Mouse (Mus musculus): ENCODE measurements around the gene Ptpn12. TPM values are rescaled to one million over a fixed set of nuclear protein-coding genes. Genes with fewer than 3 reads are reported as not detected.
"Not testable (repeated sequence)": the region's sequence is repeated elsewhere in the genome, so short reads cannot be mapped to it uniquely, and the experiment has no call there.

Ptpn12 gene
- polyA plus RNA-seq, 1 experiment, result 35.9 TPM

DNA sequence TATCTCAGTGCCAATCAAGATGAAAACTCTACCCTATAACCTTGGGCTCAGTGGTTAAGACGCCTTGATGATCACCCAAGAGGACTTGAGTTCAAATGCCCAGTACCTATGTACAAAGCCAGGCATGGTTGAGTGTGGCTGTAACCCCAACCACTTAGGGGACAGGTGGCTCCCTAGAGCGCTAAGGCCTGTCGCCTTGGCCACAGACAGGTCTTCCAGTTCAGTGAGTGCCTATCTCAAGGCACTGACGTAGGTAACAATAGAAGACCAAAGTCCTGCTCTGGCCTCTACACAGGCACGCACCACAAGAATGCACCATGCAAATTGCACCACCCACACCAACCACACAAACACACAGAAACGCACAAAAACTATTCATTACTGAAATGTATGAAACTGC is 108.8 kb downstream of the Ptpn12 start:
- Histone ChIP-seq H3K27me3 (replicated peaks; ENCODE audit: control insufficient read depth, insufficient read depth, low read length) (no peaks in the 10 kb centered on the region), H3K4me1 (ENCODE audit: control insufficient read depth, insufficient read depth, low read length) (peaks cover 17% of the 10 kb centered on the region), H3K27ac (ENCODE audit: insufficient read depth, low read depth, low read length) (no peak overlapping the region), H3K4me3 (ENCODE audit: insufficient read depth, low read depth, low read length) (no peak overlapping the region), H3K36me3 (ENCODE audit: control insufficient read depth, insufficient read depth, low read length) (no peaks in the 10 kb centered on the region)
- 69% methylated on average over 6 of the region's 6 CpGs for WGBS
- TF ChIP-seq CTCF (conservative IDR thresholded peaks at IDR 0.05; ENCODE audit: insufficient read depth, insufficient read length, low read depth, low read length), result no peak
- TF ChIP-seq POLR2A (IDR thresholded peaks at IDR 0.05; ENCODE audit: low read depth, low read length), result no peak
- DNase-seq, result no peak

DNA sequence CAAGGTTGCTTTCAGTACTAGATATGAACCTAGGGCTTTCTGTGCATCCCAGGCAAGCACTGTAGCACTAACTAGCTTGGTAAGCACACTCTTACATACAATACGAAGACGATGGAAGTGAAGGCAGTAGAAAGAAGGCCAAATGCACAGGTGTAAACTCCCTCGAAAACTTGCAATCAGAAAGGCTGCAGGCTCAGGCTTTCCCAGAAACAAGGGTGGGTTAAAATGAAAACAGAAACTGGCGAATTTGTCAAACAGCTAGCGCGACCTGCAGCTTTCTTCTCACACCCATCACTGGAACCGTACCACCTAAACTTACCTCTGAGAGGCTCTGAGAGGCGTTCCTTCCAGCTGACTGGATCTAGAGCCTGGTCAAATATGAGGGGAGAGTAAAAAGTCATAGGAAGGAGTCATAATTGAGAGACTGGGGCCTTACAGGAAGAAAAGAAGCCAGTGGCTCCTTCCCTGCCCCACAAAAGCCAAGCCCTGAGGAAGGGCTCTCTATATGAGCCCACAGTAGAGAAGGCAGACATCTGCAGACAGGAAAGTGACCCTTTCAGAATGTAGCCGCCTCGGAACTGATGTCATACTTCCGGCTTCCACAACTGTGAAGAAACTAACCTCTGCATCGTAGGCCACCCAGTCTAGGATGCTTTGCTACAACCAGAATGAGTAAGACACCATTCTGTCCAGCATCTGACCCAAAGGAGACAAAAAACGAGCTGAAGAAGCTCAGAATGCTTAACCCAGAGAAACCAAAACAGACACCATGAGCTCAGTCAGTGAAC is 110.6 kb downstream of the Ptpn12 start:
- WGBS, result 53% methylated on average over 13 of the region's 13 CpGs
- H3K4me3 ChIP-seq (ENCODE audit: insufficient read depth, low read depth, low read length), result no peak overlapping the region
- DNase-seq, result peak; percentile 31
- no peak for TF ChIP-seq CTCF (conservative IDR thresholded peaks at IDR 0.05; ENCODE audit: insufficient read depth, insufficient read length, low read depth, low read length)
- no peak for TF ChIP-seq POLR2A (IDR thresholded peaks at IDR 0.05; ENCODE audit: low read depth, low read length)
- peaks cover 20% of the 10 kb centered on the region for H3K4me1 ChIP-seq (ENCODE audit: control insufficient read depth, insufficient read depth, low read length)
- H3K36me3 ChIP-seq (ENCODE audit: control insufficient read depth, insufficient read depth, low read length), result no peaks in the 10 kb centered on the region
- peak overlapping the region; percentile 66 for H3K27ac ChIP-seq (ENCODE audit: insufficient read depth, low read depth, low read length)
- no peaks in the 10 kb centered on the region for H3K27me3 ChIP-seq (replicated peaks; ENCODE audit: control insufficient read depth, insufficient read depth, low read length)

DNA sequence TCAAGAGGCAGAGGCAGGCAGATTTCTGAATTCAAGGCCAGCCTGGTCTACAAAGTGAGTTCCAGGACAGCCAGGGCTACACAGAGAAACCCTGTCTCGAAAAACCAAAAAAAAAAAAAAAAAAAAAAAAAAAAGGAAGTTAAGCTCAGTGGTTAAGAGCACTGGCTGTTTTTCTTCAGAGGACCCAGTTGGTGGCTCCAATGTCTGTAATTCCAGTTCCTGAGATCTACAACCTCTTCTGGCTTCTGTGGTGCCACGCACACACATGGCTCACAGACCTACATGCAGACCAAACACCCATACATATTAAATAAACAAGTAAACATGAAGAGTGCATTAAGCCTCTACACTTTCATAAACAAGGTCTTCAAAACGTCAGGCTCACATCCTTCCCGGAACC is 111.9 kb downstream of the Ptpn12 start:
- not testable (repeated sequence) for H3K4me3 ChIP-seq (ENCODE audit: insufficient read depth, low read depth, low read length); H3K36me3 ChIP-seq (ENCODE audit: control insufficient read depth, insufficient read depth, low read length); H3K27ac ChIP-seq (ENCODE audit: insufficient read depth, low read depth, low read length); H3K27me3 ChIP-seq (replicated peaks; ENCODE audit: control insufficient read depth, insufficient read depth, low read length); DNase-seq
- 73% methylated on average over 4 of the region's 4 CpGs for WGBS
- peaks cover 21% of the 10 kb centered on the region for H3K4me1 ChIP-seq (ENCODE audit: control insufficient read depth, insufficient read depth, low read length)

DNA sequence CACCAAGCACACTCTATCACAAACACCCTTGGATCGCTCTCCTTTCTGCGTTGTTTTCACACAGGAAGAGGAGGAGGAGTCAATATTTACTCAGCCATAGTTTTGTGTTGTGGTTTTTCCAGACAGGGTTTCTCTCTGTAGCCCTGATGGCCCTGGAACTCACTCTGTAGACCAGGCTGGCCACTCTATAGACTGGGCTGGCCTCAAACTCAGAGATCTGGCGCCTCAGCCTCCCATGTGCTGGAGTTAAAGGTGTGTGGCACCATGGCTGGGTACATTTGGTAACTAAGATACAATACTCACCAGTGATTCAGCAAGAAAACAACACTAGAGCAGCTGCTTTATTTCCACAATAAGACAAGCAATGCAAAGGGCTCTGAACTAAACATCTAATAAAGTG is 113.2 kb downstream of the Ptpn12 start:
- no peak overlapping the region for H3K27ac ChIP-seq (ENCODE audit: insufficient read depth, low read depth, low read length)
- H3K4me1 ChIP-seq (ENCODE audit: control insufficient read depth, insufficient read depth, low read length), result peaks cover 25% of the 10 kb centered on the region
- no peaks in the 10 kb centered on the region for H3K36me3 ChIP-seq (ENCODE audit: control insufficient read depth, insufficient read depth, low read length)
- WGBS, result 79% methylated on average over 3 of the region's 3 CpGs
- no peak for DNase-seq
- no peak overlapping the region for H3K4me3 ChIP-seq (ENCODE audit: insufficient read depth, low read depth, low read length)
- no peaks in the 10 kb centered on the region for H3K27me3 ChIP-seq (replicated peaks; ENCODE audit: control insufficient read depth, insufficient read depth, low read length)
- TF ChIP-seq CTCF (conservative IDR thresholded peaks at IDR 0.05; ENCODE audit: insufficient read depth, insufficient read length, low read depth, low read length) (no peak), POLR2A (IDR thresholded peaks at IDR 0.05; ENCODE audit: low read depth, low read length) (no peak)

GRCm38 (mm10) chr5:20941205-20941604 is 114.5 kb downstream of the Ptpn12 start:
- no peak for TF ChIP-seq CTCF (conservative IDR thresholded peaks at IDR 0.05; ENCODE audit: insufficient read depth, insufficient read length, low read depth, low read length)
- no peak for TF ChIP-seq POLR2A (IDR thresholded peaks at IDR 0.05; ENCODE audit: low read depth, low read length)
- Histone ChIP-seq H3K36me3 (ENCODE audit: control insufficient read depth, insufficient read depth, low read length) (no peaks in the 10 kb centered on the region), H3K27ac (ENCODE audit: insufficient read depth, low read depth, low read length) (no peak overlapping the region), H3K27me3 (replicated peaks; ENCODE audit: control insufficient read depth, insufficient read depth, low read length) (no peaks in the 10 kb centered on the region), H3K4me1 (ENCODE audit: control insufficient read depth, insufficient read depth, low read length) (peaks cover 19% of the 10 kb centered on the region), H3K4me3 (ENCODE audit: insufficient read depth, low read depth, low read length) (no peak overlapping the region)
- peak; percentile 26 for DNase-seq
- WGBS, result 26% methylated on average over 5 of the region's 5 CpGs

DNA sequence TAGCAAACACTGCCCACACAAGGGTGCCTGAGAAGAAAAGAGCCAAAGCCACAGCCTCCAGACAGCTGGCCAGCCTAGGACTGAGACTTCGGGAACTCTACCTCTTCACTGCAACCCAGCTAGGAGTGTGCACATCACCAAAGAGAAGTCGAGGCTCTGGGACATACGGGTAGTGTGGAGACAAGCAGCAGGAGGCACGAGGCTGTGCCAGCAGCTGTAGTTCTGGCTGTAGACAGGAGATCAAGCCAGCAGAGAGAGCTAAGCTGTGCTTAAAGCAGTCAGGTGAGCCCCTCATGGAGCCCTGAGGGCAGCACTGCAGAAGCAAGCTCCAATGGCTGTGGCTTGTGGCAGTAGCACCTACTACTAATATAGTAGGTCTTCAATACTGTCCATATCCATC is 115.0 kb downstream of the Ptpn12 start:
- no peak overlapping the region for H3K27ac ChIP-seq (ENCODE audit: insufficient read depth, low read depth, low read length)
- H3K4me1 ChIP-seq (ENCODE audit: control insufficient read depth, insufficient read depth, low read length), result peaks cover 23% of the 10 kb centered on the region
- WGBS, result 81% methylated on average over 4 of the region's 4 CpGs
- no peaks in the 10 kb centered on the region for H3K36me3 ChIP-seq (ENCODE audit: control insufficient read depth, insufficient read depth, low read length)
- H3K27me3 ChIP-seq (replicated peaks; ENCODE audit: control insufficient read depth, insufficient read depth, low read length), result no peaks in the 10 kb centered on the region
- no peak for DNase-seq
- no peak overlapping the region for H3K4me3 ChIP-seq (ENCODE audit: insufficient read depth, low read depth, low read length)
- no peak for TF ChIP-seq POLR2A (IDR thresholded peaks at IDR 0.05; ENCODE audit: low read depth, low read length)
- TF ChIP-seq CTCF (conservative IDR thresholded peaks at IDR 0.05; ENCODE audit: insufficient read depth, insufficient read length, low read depth, low read length), result no peak

GRCm38 (mm10) chr5:20940040-20940571 is 115.6 kb downstream of the Ptpn12 start:
- DNase-seq, result no peak
- no peaks in the 10 kb centered on the region for H3K36me3 ChIP-seq (ENCODE audit: control insufficient read depth, insufficient read depth, low read length)
- H3K27ac ChIP-seq (ENCODE audit: insufficient read depth, low read depth, low read length), result no peak overlapping the region
- WGBS, result 88% methylated on average over 6 of the region's 6 CpGs
- H3K4me1 ChIP-seq (ENCODE audit: control insufficient read depth, insufficient read depth, low read length), result peaks cover 18% of the 10 kb centered on the region
- H3K4me3 ChIP-seq (ENCODE audit: insufficient read depth, low read depth, low read length), result no peak overlapping the region
- no peaks in the 10 kb centered on the region for H3K27me3 ChIP-seq (replicated peaks; ENCODE audit: control insufficient read depth, insufficient read depth, low read length)
- TF ChIP-seq CTCF (conservative IDR thresholded peaks at IDR 0.05; ENCODE audit: insufficient read depth, insufficient read length, low read depth, low read length), result no peak
- no peak for TF ChIP-seq POLR2A (IDR thresholded peaks at IDR 0.05; ENCODE audit: low read depth, low read length)

Data from kidney, adult 2 months (tissue).